Mouse (Mus musculus) intestine, embryonic 14.5 days (tissue): ENCODE results near the gene Nrcam. TPM values are rescaled to one million over a fixed set of nuclear protein-coding genes. Genes with fewer than 3 reads are reported as not detected.

Experiments used
- ATAC-seq: fragments of 200-750 bp; cut with Nextera tagmentation; replicated peaks from 2 replicates; pipeline ENCODE4 v1.8.0; 2017; ENCODE audit warnings: low read depth, moderate number of reproducible peaks, moderate TSS enrichment, moderate library complexity; ENCODE audit not compliant: low FRiP score, low TSS enrichment
- DNase-seq: peaks from one replicate; pipeline ENCODE4 v3.0.0-alpha.2; 2018; ENCODE audit warnings: low spot score
- H3K27ac ChIP-seq: fragments of 300-500 bp; sonication (generic); 2 replicates; pipeline ENCODE4 v1.5.1; 2014; ENCODE audit warnings: low read depth, mild to moderate bottlenecking, control low read depth
- H3K27me3 ChIP-seq: fragments of 300-500 bp; sonication (generic); replicated peaks from 2 replicates; pipeline ENCODE4 v1.6.1; 2014; ENCODE audit warnings: low read length, control low read depth; ENCODE audit not compliant: control insufficient read depth, insufficient read depth
- H3K36me3 ChIP-seq: fragments of 300-500 bp; sonication (generic); 2 replicates; pipeline ENCODE4 v1.6.1; 2014; ENCODE audit warnings: low read length, control low read depth; ENCODE audit not compliant: control insufficient read depth, insufficient read depth
- H3K4me1 ChIP-seq: fragments of 300-500 bp; sonication (generic); replicated peaks from 2 replicates; pipeline ENCODE4 v1.6.1; 2014; ENCODE audit warnings: low read length, control low read depth, mixed read lengths; ENCODE audit not compliant: control insufficient read depth, insufficient read depth
- H3K4me2 ChIP-seq: fragments of 300-500 bp; sonication (generic); 2 replicates; pipeline ENCODE4 v1.6.1; 2014; ENCODE audit warnings: low read length
- H3K4me3 ChIP-seq: fragments of 300-500 bp; sonication (generic); 2 replicates; pipeline ENCODE4 v1.5.1; 2014; ENCODE audit warnings: low read depth, low read length, control low read depth, mixed read lengths
- H3K9ac ChIP-seq: fragments of 300-500 bp; sonication (generic); 2 replicates; pipeline ENCODE4 v1.6.1; 2014; ENCODE audit warnings: mild to moderate bottlenecking, low read length
- H3K9me3 ChIP-seq: fragments of 300-500 bp; sonication (generic); 2 replicates; pipeline ENCODE4 v1.6.1; 2016; ENCODE audit warnings: low read length, control low read depth; ENCODE audit not compliant: control insufficient read depth
- WGBS: fragments of 180-500 bp; shearing (Covaris S2); extraction: QIAGEN DNeasy Blood & Tissue Kit; methylation state at CpG from one replicate; pipeline ENCODE4 v1.1.7; 2014; 5-methylcytosine and 5-hydroxymethylcytosine counted together
- polyA plus RNA-seq: library from polyadenylated mRNA; unstranded; fragments of >200 nt; fragmentation: Nextera tagmentation; extraction: Ambion mirVana; gene quantifications from 2 replicates; pipeline ENCODE4 v1.2.1, GENCODE M21; 2014

Gene Nrcam
- polyA plus RNA-seq, 1 experiment from 2014 or later = 5.2 TPM

GRCm38 (mm10) chr12:44432727-44433126, 104.0 kb downstream of the Nrcam start:
- Histone ChIP-seq H3K4me2 (no peak overlapping the region), H3K9ac (no peak overlapping the region), H3K27ac (no peak overlapping the region), H3K9me3 (no peaks in the 10 kb centered on the region), H3K36me3 (no peaks in the 10 kb centered on the region), H3K4me3 (no peak overlapping the region), H3K27me3 (no peaks in the 10 kb centered on the region), H3K4me1 (no peaks in the 10 kb centered on the region)
- WGBS = 80% methylated on average over 3 of the region's 3 CpGs
- DNase-seq = no peak
- no peak for ATAC-seq

- ATAC-seq = no peak
- Histone ChIP-seq H3K9ac (no peak overlapping the region), H3K27me3 (no peaks in the 10 kb centered on the region), H3K9me3 (no peaks in the 10 kb centered on the region), H3K27ac (no peak overlapping the region), H3K4me1 (no peaks in the 10 kb centered on the region), H3K4me3 (no peak overlapping the region), H3K36me3 (no peaks in the 10 kb centered on the region), H3K4me2 (no peak overlapping the region)
- WGBS = 75% methylated on average over 13 of the region's 13 CpGs
- DNase-seq = no peak
Measured at GRCm38 (mm10) chr12:44437046-44437827, 108.6 kb downstream of the Nrcam start.

- no peaks in the 10 kb centered on the region for H3K4me1 ChIP-seq
- H3K36me3 ChIP-seq = no peaks in the 10 kb centered on the region
- no peak overlapping the region for H3K27ac ChIP-seq
- no peak overlapping the region for H3K4me3 ChIP-seq
- H3K4me2 ChIP-seq = no peak overlapping the region
- H3K9me3 ChIP-seq = no peaks in the 10 kb centered on the region
- ATAC-seq (no peak), DNase-seq (no peak)
- WGBS = 13% methylated on average over 8 of the region's 8 CpGs
- H3K27me3 ChIP-seq = no peaks in the 10 kb centered on the region
- H3K9ac ChIP-seq = no peak overlapping the region
Measured at GRCm38 (mm10) chr12:44438884-44439283, 110.2 kb downstream of the Nrcam start.

GRCm38 (mm10) chr12:44440230-44440629, 111.5 kb downstream of the Nrcam start:
- Histone ChIP-seq H3K27me3 (no peaks in the 10 kb centered on the region), H3K9ac (no peak overlapping the region), H3K4me1 (no peaks in the 10 kb centered on the region), H3K9me3 (no peaks in the 10 kb centered on the region), H3K27ac (no peak overlapping the region), H3K36me3 (no peaks in the 10 kb centered on the region), H3K4me2 (no peak overlapping the region), H3K4me3 (no peak overlapping the region)
- ATAC-seq (no peak), DNase-seq (no peak)
- WGBS = 48% methylated on average over 4 of the region's 4 CpGs

- DNase-seq (no peak), ATAC-seq (no peak)
- no peaks in the 10 kb centered on the region for H3K4me1 ChIP-seq
- no peaks in the 10 kb centered on the region for H3K36me3 ChIP-seq
- H3K4me2 ChIP-seq = no peak overlapping the region
- H3K4me3 ChIP-seq = no peak overlapping the region
- no peak overlapping the region for H3K27ac ChIP-seq
- H3K9me3 ChIP-seq = no peaks in the 10 kb centered on the region
- no peak overlapping the region for H3K9ac ChIP-seq
- H3K27me3 ChIP-seq = no peaks in the 10 kb centered on the region
- WGBS = 70% methylated on average over 6 of the region's 6 CpGs
Measured at GRCm38 (mm10) chr12:44450930-44451329, 122.2 kb downstream of the Nrcam start.

GRCm38 (mm10) chr12:44451742-44452141, 123.1 kb downstream of the Nrcam start:
- 59% methylated on average over 1 of the region's 1 CpGs for WGBS
- no peak for ATAC-seq
- DNase-seq = no peak

GRCm38 (mm10) chr12:44453791-44454190, 125.1 kb downstream of the Nrcam start:
- Histone ChIP-seq H3K4me1 (no peaks in the 10 kb centered on the region), H3K9ac (no peak overlapping the region), H3K36me3 (no peaks in the 10 kb centered on the region), H3K27me3 (no peaks in the 10 kb centered on the region), H3K27ac (no peak overlapping the region), H3K9me3 (no peaks in the 10 kb centered on the region), H3K4me3 (no peak overlapping the region), H3K4me2 (no peak overlapping the region)
- ATAC-seq (no peak), DNase-seq (no peak)
- WGBS = 87% methylated on average over 4 of the region's 4 CpGs

More at GRCm38 (mm10) chr12:44451742-44452141, 123.1 kb downstream of the Nrcam start:
- Histone ChIP-seq H3K4me2 (no peak overlapping the region), H3K27ac (no peak overlapping the region), H3K9ac (no peak overlapping the region), H3K4me1 (no peaks in the 10 kb centered on the region), H3K36me3 (no peaks in the 10 kb centered on the region), H3K27me3 (no peaks in the 10 kb centered on the region), H3K4me3 (no peak overlapping the region), H3K9me3 (no peaks in the 10 kb centered on the region)

- no peak for ATAC-seq
- Histone ChIP-seq H3K27ac (no peak overlapping the region), H3K36me3 (no peaks in the 10 kb centered on the region), H3K27me3 (no peaks in the 10 kb centered on the region), H3K9me3 (no peaks in the 10 kb centered on the region), H3K4me2 (no peak overlapping the region), H3K4me1 (no peaks in the 10 kb centered on the region), H3K4me3 (no peak overlapping the region), H3K9ac (no peak overlapping the region)
- no peak for DNase-seq
- WGBS = 75% methylated on average over 4 of the region's 4 CpGs
Measured at GRCm38 (mm10) chr12:44457961-44458360, 129.3 kb downstream of the Nrcam start.

- no peak for DNase-seq
- Histone ChIP-seq H3K4me1 (no peaks in the 10 kb centered on the region), H3K4me3 (no peak overlapping the region), H3K36me3 (no peaks in the 10 kb centered on the region), H3K27me3 (no peaks in the 10 kb centered on the region), H3K4me2 (no peak overlapping the region), H3K9me3 (no peaks in the 10 kb centered on the region), H3K9ac (no peak overlapping the region), H3K27ac (no peak overlapping the region)
- no peak for ATAC-seq
- 60% methylated on average over 4 of the region's 4 CpGs for WGBS
Measured at GRCm38 (mm10) chr12:44462436-44462835, 133.8 kb downstream of the Nrcam start.
